Mouse (Mus musculus) embryo, embryonic 11 days (tissue): Measurements from ENCODE around the gene Vmn1r181.
"Not testable (repeated sequence)": the region's sequence is repeated elsewhere in the genome, so short reads cannot be mapped to it uniquely, and the experiment has no call there.

Experiments
- DNase-seq: peaks from one replicate; pipeline ENCODE4 v3.0.0-alpha.2; 2015

The Vmn1r181 gene

GRCm38 (mm10) chr7:23974315-23974714 lies at the start of gene Vmn1r181:
Gene Vmn1r181 (plus strand): TSS chr7:23974615.
- not testable (repeated sequence) for DNase-seq

GRCm38 (mm10) chr7:23926678-23927077 lies 47.7 kb upstream of the Vmn1r181 start, which contains the start of gene Vmn1r179:
Gene Vmn1r179 (plus strand): TSS chr7:23926978.
- no peak for DNase-seq

GRCm38 (mm10) chr7:23950332-23950731 lies 24.1 kb upstream of the Vmn1r181 start, which contains the start of gene Vmn1r180:
Gene Vmn1r180 (plus strand): TSS chr7:23950632.
- no peak for DNase-seq

- not testable (repeated sequence) for DNase-seq
These were observed 6.4 kb upstream of the Vmn1r181 start for GRCm38 (mm10) chr7:23968044-23968443.

GRCm38 (mm10) chr7:24001391-24001790 lies 27.0 kb downstream of the Vmn1r181 start, which contains the start of gene V1rd19:
Gene V1rd19 (plus strand): TSS chr7:24001691.
- DNase-seq, result no peak
